Mouse (Mus musculus): ENCODE data around the gene Zdhhc14.

The Zdhhc14 gene

DNA sequence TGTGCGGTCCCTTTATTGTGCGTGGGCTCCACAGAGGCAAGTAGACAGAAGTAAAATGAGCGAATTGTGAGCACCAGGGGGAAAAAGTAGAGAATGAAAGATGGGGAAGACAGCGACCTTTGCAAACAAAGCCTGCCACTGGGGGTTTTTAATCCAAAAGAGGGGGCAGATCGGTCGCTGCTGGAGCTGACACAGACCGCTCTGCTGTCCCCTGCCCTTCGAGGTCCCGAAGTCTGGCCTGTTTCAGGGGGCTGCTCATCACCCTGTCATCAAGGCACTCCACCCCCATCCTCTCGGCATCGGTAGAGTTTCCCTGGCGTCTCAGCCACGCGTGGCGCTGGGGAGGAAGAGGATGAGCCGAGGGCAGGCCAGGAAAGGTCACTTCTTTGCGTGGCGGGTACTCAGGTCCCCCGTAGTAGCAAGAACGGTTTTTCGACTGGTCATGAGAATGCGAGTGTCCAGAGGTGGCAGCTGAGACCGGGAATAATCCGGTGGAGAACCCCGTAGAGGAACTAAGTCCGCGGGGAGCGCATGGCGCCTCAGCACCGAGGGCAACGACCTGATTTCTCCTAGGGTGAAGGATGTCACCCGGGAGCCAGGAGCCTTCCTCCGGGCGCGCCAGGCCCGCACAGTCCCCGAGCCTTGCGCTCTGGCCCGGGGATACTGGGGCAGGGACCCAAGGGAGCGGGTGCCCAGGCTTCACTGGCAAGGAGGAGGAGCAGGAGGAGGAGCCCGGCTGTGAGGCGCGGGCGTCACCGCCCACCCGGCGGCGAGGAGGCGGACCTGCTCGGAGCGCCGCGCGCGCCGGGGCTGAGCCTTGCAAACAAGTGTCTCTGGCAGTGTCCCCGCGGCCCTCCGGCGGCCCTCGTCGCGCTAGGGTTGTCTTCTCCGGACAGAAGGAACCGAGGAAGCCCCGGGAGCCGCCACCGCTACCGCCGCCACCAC, at the start of gene Zdhhc14:
Zdhhc14 (plus strand) TSS at position 757 of the 945 bp plus-strand sequence.
- DNase-seq (ENCODE audit: low spot score in 2 of 2), result peak; percentile 88 to 93

DNA sequence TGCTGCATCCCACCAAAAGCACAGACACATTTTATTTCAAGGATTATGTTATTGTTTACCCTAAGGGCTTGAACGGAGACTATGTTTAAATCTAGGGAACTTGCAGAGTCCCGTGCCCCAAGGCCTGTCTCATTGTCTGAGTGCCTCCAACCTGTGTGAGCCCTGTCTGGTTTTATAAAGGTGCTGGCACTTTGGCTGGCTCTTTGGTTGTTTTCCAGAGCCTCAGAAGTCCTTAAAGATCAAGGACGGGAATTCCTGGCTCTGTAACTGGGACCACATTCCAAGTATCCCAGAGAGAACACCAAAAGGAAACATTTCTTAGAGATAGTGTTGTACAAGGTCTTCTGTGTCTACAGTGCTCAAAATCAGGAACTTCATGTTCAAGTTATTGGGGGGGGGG, 49.1 kb upstream of the Zdhhc14 start:
- no peak for DNase-seq (ENCODE audit: low spot score in 2 of 2)

DNA sequence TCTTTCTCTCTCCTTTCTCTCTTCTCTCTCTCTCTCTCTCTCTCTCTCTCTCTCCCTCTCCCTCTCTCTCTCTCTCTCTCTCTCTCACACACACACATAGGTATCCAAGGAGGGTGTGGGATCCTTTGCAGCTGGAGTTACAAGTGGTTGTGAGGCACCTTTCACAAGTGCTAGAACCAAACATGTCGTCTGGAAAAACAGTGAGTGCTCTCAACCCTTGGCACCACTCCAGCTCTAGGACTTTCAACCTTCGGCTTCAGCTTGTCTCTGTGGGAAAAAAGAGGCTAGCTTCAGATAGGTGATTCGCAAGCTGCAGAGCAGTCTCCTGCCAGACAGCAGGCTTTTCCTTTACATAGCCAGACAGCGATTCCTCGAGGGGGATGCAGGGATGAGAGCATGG, 48.6 kb upstream of the Zdhhc14 start:
- DNase-seq (ENCODE audit: low spot score in 2 of 2), result no peak

DNA sequence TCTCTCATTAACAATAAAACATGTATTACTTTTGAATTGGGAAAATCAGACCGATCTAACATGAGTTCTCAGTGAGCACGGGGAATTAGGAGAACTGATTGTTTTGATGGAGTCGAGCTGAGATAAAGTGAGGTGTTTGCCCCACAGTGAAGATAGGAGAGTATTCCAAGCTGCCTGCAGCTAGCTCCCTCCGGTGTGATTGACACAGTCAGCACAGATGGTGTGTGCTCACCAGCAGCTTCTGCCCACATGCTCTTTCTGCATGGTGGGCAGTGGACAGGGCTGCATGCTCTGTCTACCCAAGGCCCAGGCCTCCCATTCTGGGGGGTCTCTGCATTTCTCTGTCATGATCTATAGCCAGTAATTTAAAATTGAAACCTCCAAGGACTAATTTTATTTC, 38.7 kb upstream of the Zdhhc14 start:
- no peak for DNase-seq (ENCODE audit: low spot score in 2 of 2)

DNA sequence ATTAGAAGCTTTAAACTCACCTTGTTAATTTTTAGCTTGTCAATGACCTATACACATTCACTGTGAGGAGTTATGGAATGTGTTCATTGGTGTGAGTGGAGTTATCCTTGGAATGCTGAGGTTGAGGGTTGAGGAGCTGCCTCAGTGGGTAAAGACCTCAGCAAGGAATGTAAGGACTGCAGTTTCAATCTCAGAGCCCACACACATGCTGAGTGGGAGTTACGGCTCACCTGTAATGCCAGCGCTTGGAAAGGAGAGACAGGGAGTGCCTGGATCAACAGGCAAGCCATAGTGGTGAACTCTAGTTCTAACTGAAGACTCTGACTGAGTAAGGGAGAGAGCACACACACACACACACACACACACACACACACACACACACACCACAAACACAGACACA, 28.4 kb upstream of the Zdhhc14 start:
- no peak for DNase-seq (ENCODE audit: low spot score in 2 of 2)

- no peak for DNase-seq (ENCODE audit: low spot score in 2 of 2)
Measured at GRCm38 (mm10) chr17:5466736-5467135, 25.6 kb upstream of the Zdhhc14 start.

DNA sequence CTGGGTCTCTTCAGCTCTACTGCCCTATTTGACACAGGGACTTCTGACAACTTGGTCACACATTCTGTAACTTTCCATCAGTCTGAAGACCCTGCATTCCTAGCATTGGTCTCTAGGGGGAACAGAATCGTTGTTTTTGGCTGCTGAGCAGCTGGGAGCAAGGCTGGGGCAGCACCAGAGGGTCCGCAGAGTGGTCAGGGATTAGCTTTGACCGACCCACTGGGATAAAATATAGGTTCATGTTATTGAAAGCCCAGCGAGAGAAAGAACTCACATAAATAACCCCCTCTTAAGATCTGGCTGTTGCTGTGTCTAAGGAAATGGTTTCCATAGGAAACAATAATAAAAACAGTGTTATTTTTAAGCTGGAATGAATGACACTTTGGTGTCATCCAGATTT, 25.2 kb upstream of the Zdhhc14 start:
- DNase-seq (ENCODE audit: low spot score in 2 of 2), result no peak

DNA sequence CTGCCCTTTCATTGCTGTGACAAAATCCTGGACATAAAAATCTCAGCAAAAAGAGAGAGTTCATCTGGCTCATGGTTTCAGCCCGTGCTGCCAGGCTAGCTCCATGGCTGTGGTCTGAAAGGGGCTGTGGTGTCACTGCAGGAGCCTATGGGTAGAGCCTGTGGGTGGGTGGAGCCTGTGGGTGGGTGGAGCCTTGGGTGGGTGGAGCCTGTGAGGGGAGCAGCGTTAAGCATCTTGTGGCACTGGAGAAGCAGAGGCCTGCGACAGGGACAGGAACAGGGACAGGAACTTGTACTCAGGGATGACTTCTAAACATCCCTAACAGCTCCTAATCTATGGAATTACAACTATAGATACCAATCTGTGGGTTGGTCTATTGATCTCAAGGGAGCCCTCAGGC, 20.1 kb upstream of the Zdhhc14 start:
- no peak for DNase-seq (ENCODE audit: low spot score in 2 of 2)

DNA sequence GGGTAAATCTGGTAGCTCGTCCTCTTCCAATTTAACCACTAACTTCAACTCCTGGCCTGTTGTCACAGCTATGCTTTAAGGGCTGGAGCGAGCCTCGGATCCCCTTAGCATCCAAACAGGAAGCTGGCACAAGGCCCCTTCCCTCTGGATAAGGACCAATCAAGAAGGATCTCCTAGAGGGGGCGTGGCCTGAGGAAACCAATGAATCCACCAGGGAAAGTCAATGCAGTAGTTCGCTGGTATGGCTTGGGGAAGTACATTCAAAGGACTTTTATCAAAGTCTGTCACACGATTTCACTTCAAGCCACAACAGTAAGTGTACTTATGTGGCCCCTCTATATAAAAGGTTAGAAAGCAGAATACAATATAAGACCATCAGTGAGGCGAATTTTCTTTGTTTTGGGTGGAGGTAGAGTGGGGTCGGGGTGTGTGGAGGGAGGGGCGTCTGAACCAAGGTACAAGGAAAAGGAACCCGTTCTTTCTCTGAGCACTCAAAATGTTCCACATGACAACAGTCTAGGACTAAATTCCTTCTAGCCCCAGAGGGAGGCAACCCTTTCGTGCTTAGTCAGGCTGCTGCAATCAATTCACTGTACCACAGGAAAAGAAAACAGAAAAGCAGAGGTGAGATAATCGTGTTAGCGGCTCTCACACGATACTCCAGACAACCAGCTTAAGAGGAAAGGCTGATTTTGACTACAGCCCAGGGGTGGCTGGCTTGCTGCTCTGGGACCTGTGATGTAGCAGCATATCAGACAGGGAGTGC, 16.2 kb upstream of the Zdhhc14 start:
- no peak for DNase-seq (ENCODE audit: low spot score in 2 of 2)

DNA sequence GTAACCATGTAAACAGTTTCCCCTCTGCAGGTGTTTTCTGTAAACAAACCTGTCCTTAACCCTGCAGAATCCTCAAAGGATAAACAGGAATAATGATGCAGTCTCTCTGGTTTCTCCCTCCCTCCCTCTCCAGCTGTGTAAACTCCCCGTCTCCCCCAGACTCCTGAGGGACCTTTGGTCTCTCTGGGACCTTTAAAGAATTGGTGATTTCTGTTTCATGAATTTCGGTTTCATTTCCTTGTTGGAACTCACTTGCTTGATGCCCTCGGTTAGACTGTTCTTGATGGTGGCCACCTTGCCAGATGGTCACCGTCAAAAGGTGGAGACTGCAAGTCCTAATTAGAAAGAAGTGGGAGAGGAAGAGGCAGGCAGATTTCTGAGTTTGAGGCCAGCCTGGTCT, 8.9 kb upstream of the Zdhhc14 start:
- DNase-seq (ENCODE audit: low spot score in 2 of 2), result no peak

DNA sequence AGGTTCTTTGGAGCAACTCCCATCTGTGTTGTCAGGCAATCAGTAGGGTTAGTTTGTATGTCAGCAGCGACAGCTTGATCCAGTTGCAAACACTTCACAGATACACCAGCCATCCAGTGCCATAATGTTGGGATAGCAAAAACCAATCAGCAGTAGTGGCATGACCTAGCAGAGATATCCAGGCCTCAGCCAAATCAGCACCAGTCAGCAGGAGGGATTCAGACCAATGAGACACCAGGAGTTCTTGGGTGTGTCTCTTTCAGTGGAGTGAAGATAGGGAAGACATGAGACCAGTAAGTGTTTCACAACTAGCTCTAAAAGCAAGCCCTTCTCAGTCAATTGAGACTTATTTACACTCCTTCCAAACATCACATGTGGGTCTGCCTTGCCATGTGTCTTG, 7.7 kb upstream of the Zdhhc14 start:
- no peak for DNase-seq (ENCODE audit: low spot score in 2 of 2)

GRCm38 (mm10) chr17:5488156-5488555, 4.2 kb upstream of the Zdhhc14 start:
- no peak for DNase-seq (ENCODE audit: low spot score in 2 of 2)

DNA sequence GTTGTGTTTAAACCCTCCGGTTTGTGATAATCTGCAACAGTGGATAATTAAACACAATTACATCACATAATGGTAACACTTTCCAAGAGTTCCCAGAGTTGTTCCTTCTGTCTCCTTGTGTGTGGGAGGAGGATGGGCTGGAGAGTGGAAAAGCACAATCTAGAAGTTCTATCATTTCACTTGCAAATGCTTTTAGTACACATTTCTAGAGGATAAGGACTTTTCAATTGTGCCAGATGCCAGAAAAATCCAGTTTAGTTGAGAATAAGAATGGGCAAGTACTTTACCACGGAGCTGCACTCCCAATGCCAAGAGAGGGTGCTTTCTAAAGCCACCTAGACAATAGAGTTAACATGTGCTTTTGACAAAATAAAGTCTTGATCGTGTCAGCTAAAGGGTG, 2.0 kb upstream of the Zdhhc14 start:
- no peak for DNase-seq (ENCODE audit: low spot score in 2 of 2)

DNA sequence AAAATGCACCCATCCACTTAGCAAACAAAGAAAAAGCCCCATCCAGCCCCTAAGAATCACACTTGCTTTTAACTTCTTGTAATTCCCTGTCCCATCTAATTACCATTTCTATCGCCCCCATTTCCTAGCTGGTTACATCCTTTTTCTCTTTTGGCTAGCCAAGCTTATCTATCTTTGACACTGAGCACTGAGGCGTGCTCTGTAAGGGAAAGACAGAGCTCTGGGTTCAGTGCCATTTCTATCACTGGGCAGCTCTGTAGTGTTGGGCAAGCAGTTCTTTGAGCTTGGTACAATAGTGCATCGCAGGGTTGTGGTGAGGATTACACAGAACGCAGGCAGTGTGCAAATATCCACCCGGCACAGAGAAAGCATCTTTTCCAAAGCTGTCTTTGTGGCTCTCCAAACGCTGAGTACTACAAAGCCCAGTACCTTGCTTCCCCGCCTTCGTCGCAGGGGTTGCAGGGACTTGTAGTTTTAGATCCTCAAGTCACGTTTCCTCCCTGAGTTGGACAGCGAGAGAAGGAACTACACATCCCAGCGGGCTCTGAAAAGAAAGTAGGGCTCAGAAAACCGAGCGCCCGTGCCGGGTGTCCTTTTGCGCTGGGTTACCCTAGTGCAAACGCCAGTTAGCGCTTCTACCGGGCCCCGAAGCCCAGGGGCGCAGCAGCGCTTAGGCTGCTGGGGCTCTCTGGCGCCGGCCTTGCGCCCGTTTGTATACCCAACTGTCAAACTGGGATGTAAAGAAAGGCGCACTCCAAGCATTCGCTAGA, 1.1 kb upstream of the Zdhhc14 start:
- peak; percentile 91 to 94 for DNase-seq (ENCODE audit: low spot score in 2 of 2)

- no peak for DNase-seq (ENCODE audit: low spot score in 2 of 2)
Measured at GRCm38 (mm10) chr17:5492746-5493160, 396 bp downstream of the Zdhhc14 start.

GRCm38 (mm10) chr17:5493161-5493771, 909 bp downstream of the Zdhhc14 start:
- DNase-seq (ENCODE audit: low spot score in 2 of 2), result peak in 1 of 2 experiments; percentile 26

- DNase-seq (ENCODE audit: low spot score in 2 of 2), result no peak
Measured at GRCm38 (mm10) chr17:5493809-5494208, 1.5 kb downstream of the Zdhhc14 start.

- DNase-seq (ENCODE audit: low spot score in 2 of 2), result no peak
Measured at GRCm38 (mm10) chr17:5494832-5495231, 2.5 kb downstream of the Zdhhc14 start.

DNA sequence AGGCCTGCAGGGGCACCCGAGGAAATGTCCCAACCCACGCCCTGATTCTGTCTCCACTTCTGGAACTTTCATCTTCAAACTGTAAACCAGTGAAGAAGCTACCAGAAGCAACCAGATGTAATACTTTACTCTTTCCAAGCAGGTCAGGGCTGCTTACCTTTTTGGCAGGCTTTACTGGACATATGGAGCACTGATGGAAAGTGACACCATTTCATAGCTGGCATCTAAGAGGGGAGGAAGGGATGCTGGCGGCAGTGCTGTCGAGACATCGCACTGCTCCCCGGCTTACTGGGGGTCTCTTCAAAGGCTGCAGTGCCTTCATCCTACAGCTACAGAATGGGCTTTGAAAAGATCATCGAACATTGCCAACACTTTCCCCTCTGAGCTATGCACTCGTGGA, 5.3 kb downstream of the Zdhhc14 start:
- DNase-seq (ENCODE audit: low spot score in 2 of 2), result no peak

DNA sequence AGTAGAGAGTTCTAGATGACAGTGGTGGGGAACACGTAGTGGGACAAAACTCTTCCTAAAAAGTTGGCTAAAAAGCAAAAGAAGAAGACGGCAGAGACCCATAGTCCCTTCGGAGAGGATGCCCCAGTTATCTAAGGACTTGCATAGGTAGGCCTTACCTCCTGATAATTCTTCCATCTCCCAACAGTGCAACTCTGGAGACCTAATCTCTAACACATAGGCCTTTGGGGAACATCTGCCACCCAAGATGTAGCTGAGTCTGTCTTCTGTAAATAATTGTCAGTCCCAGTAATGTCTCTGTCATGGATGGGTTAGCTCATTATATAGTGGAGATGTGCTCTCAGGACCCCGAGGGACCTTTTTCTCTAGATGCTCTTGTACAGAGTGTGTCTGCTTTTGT, 6.6 kb downstream of the Zdhhc14 start:
- no peak for DNase-seq (ENCODE audit: low spot score in 2 of 2)

- DNase-seq (ENCODE audit: low spot score in 2 of 2), result no peak
Measured at GRCm38 (mm10) chr17:5503981-5504760, 11.8 kb downstream of the Zdhhc14 start.
